Mouse (Mus musculus): ENCODE measurements at regions not wholly inside any gene's neighbourhood (a gene's known extent, or its start where the extent isn't known, plus 50 kb on each side); places are given as distances from the start of the nearest gene placed in this dataset.

GRCm38 (mm10) chr2:9081746-9082145 lies 799.3 kb upstream of the 4930412O13Rik start:
- H3K27me3 ChIP-seq, result no peaks in the 10 kb centered on the region

GRCm38 (mm10) chr2:9095317-9095716 lies 785.7 kb upstream of the 4930412O13Rik start:
- no peaks in the 10 kb centered on the region for H3K4me1 ChIP-seq (replicated peaks)
- no peaks in the 10 kb centered on the region for H3K9me3 ChIP-seq
- WGBS, result 87% methylated on average over 4 of the region's 4 CpGs
- H3K4me3 ChIP-seq (replicated peaks), result no peak overlapping the region
- no peak overlapping the region for H3K9ac ChIP-seq (replicated peaks)
- no peak for ATAC-seq
- H3K4me2 ChIP-seq (replicated peaks), result no peak overlapping the region
- H3K27me3 ChIP-seq, result no peaks in the 10 kb centered on the region
- no peaks in the 10 kb centered on the region for H3K36me3 ChIP-seq
- H3K27ac ChIP-seq, result no peak overlapping the region

More at GRCm38 (mm10) chr2:9081746-9082145, 799.3 kb upstream of the 4930412O13Rik start:
- H3K4me2 ChIP-seq (replicated peaks), result no peak overlapping the region
- H3K36me3 ChIP-seq, result no peaks in the 10 kb centered on the region
- ATAC-seq, result no peak
- no peak overlapping the region for H3K27ac ChIP-seq
- no peak overlapping the region for H3K9ac ChIP-seq (replicated peaks)
- no peaks in the 10 kb centered on the region for H3K9me3 ChIP-seq
- 77% methylated on average over 1 of the region's 1 CpGs for WGBS
- peaks cover 8% of the 10 kb centered on the region; the same call in 1 of the 2 replicates for H3K4me1 ChIP-seq (replicated peaks)
- no peak overlapping the region for H3K4me3 ChIP-seq (replicated peaks)

- H3K36me3 ChIP-seq, result no peaks in the 10 kb centered on the region
- H3K9ac ChIP-seq (replicated peaks), result no peak overlapping the region
- H3K4me3 ChIP-seq (replicated peaks), result no peak overlapping the region
- H3K27ac ChIP-seq, result no peak overlapping the region
- H3K4me2 ChIP-seq (replicated peaks), result no peak overlapping the region
- no peak for ATAC-seq
- no peaks in the 10 kb centered on the region for H3K9me3 ChIP-seq
- no peaks in the 10 kb centered on the region for H3K4me1 ChIP-seq (replicated peaks)
- 83% methylated on average over 3 of the region's 3 CpGs for WGBS
- no peaks in the 10 kb centered on the region for H3K27me3 ChIP-seq
These were observed 764.4 kb upstream of the 4930412O13Rik start for GRCm38 (mm10) chr2:9116697-9117096.

GRCm38 (mm10) chr2:9117523-9117922 lies 763.5 kb upstream of the 4930412O13Rik start:
- WGBS, result 62% methylated on average over 5 of the region's 5 CpGs
- H3K27ac ChIP-seq, result no peak overlapping the region
- ATAC-seq, result 0 out of 2 replicates have a peak, but pooled peaks have one; percentile 40
- H3K4me1 ChIP-seq (replicated peaks), result no peaks in the 10 kb centered on the region
- H3K27me3 ChIP-seq, result no peaks in the 10 kb centered on the region
- H3K4me2 ChIP-seq (replicated peaks), result no peak overlapping the region
- H3K9me3 ChIP-seq, result no peaks in the 10 kb centered on the region
- H3K4me3 ChIP-seq (replicated peaks), result no peak overlapping the region
- no peak overlapping the region for H3K9ac ChIP-seq (replicated peaks)
- H3K36me3 ChIP-seq, result no peaks in the 10 kb centered on the region

DNA sequence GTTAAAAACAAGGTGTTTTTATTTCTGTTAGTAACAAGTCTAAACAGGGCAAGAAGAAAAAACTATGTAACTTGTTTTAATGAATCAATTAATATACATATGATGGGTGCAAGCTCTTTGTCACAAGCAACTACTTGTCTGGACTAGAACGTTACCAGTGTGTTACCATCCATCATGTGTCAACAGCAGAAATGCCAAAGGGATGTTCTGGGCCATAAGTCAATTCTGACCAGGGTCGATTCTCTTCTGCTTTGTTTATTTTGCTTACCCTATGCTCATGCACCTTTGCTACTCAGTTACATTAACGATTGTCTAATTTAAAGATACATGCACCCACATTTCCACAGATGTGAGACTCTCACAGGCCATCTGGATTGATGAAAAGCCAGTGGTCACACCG lies 744.1 kb upstream of the 4930412O13Rik start:
- Histone ChIP-seq H3K4me1 (replicated peaks) (no peaks in the 10 kb centered on the region), H3K27ac (no peak overlapping the region), H3K27me3 (no peaks in the 10 kb centered on the region), H3K4me2 (replicated peaks) (no peak overlapping the region), H3K9me3 (no peaks in the 10 kb centered on the region), H3K9ac (replicated peaks) (no peak overlapping the region), H3K36me3 (no peaks in the 10 kb centered on the region), H3K4me3 (replicated peaks) (no peak overlapping the region)
- no peak for ATAC-seq
- WGBS, result 71% methylated on average over 4 of the region's 4 CpGs

DNA sequence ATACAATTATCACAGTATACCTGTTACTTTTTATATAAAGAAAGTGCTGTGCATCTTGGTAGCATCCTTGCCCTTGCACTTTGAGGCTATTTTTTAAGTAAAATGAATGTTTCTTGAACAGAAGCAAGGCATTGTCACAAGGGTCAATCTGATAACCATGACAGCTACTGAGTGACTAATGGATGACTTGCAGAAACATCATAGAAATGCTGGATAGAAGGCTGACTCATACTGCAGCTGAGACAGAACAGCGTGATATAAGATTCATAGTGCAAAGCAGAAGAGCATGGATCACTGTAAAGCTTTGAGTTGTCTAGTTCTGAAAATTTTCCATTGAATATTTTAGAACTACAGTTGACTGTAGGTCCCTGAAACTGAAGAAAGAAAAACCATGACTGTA lies 739.6 kb upstream of the 4930412O13Rik start:
- Histone ChIP-seq H3K36me3 (no peaks in the 10 kb centered on the region), H3K4me3 (replicated peaks) (no peak overlapping the region), H3K27me3 (no peaks in the 10 kb centered on the region), H3K27ac (no peak overlapping the region), H3K4me1 (replicated peaks) (no peaks in the 10 kb centered on the region), H3K9ac (replicated peaks) (no peak overlapping the region), H3K9me3 (no peaks in the 10 kb centered on the region), H3K4me2 (replicated peaks) (no peak overlapping the region)
- WGBS, result 83% methylated on average over 1 of the region's 1 CpGs
- no peak for ATAC-seq

DNA sequence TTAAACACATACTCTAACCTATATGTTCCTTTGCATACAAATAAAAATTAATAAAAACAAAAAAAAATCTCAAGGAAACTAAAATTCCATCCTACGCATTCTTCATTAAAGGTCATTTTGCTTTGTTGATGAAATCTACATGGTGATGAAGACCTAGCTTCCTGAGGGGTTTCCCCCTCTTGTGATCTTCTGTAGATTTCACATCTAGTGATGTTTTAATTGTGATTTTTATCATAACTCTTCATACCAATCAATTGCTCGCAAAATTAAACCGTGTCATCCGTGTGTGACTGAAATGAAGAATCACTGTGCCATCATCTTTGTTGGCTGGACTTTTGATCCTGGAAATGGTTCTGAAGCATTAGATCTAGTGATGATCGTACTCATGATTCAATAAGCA lies 725.4 kb upstream of the 4930412O13Rik start:
- 95% methylated on average over 5 of the region's 5 CpGs for WGBS
- Histone ChIP-seq H3K9ac (replicated peaks) (no peak overlapping the region), H3K4me2 (replicated peaks) (no peak overlapping the region), H3K4me3 (replicated peaks) (no peak overlapping the region), H3K36me3 (no peaks in the 10 kb centered on the region), H3K27me3 (no peaks in the 10 kb centered on the region), H3K27ac (no peak overlapping the region), H3K4me1 (replicated peaks) (no peaks in the 10 kb centered on the region), H3K9me3 (no peaks in the 10 kb centered on the region)
- no peak for ATAC-seq

DNA sequence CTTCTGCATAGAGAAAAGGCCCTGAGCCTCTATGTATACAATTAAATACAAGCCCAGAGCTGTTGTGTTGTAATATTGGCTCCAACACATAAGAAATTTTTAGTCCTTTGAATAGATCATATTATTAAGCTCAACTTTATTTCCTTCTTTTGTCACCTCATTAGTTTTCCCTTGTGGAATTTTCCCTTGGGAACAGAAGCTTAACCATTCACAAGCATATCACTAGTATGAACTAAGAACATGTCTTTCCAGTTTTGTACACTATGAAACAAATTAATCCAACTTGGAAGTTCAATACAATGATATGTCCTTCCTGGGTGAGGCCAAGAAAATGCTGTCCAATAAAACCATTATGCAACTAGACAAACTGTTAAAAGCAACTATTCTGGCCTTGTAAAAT lies 720.9 kb upstream of the 4930412O13Rik start:
- Histone ChIP-seq H3K4me1 (replicated peaks) (no peaks in the 10 kb centered on the region), H3K4me3 (replicated peaks) (no peak overlapping the region), H3K9ac (replicated peaks) (no peak overlapping the region), H3K36me3 (no peaks in the 10 kb centered on the region), H3K4me2 (replicated peaks) (no peak overlapping the region), H3K9me3 (no peaks in the 10 kb centered on the region), H3K27ac (no peak overlapping the region), H3K27me3 (no peaks in the 10 kb centered on the region)
- no peak for ATAC-seq

DNA sequence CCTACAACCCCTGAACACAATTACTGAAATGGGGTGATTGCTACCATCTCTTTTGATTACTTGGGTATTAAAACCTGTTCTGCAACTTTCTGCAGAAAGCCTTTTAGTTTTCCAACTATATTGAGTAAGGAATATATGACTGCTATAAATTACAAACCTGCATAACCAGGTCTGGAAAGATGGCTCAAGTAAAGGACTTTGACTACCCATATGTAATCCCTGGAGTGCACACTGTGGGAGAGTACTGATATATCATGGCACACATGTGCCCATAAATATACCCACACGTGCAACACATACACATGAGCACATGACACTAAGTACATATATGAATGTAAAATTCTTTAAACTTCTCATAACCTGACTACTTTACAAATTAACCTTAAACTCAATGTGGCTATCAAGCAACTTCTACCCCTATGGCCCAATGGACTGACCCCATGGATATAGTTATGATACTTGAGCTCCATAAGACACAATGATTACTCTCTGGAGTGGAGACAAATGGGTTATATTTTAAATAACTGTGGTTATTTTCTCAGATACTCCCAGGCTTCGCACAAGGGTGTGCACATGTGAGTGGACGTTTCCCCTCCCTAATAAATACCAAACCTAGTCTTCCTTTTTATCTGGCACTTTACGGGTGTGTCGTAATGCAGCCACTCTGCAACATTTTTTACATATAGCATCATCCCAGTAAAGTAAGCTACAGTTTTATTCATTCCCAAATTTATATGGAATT lies 717.1 kb upstream of the 4930412O13Rik start:
- H3K27ac ChIP-seq, result no peak overlapping the region
- 91% methylated on average over 5 of the region's 5 CpGs for WGBS
- ATAC-seq, result no peak
- H3K4me2 ChIP-seq (replicated peaks), result no peak overlapping the region
- H3K4me1 ChIP-seq (replicated peaks), result no peaks in the 10 kb centered on the region
- no peaks in the 10 kb centered on the region for H3K9me3 ChIP-seq
- no peak overlapping the region for H3K4me3 ChIP-seq (replicated peaks)
- no peaks in the 10 kb centered on the region for H3K27me3 ChIP-seq
- no peaks in the 10 kb centered on the region for H3K36me3 ChIP-seq
- H3K9ac ChIP-seq (replicated peaks), result no peak overlapping the region

GRCm38 (mm10) chr2:9182127-9182526 lies 698.9 kb upstream of the 4930412O13Rik start:
- Histone ChIP-seq H3K36me3 (no peaks in the 10 kb centered on the region), H3K9ac (replicated peaks) (no peak overlapping the region), H3K4me2 (replicated peaks) (no peak overlapping the region), H3K9me3 (no peaks in the 10 kb centered on the region), H3K27me3 (no peaks in the 10 kb centered on the region), H3K4me3 (replicated peaks) (no peak overlapping the region), H3K27ac (no peak overlapping the region), H3K4me1 (replicated peaks) (no peaks in the 10 kb centered on the region)
- no peak for ATAC-seq
- 84% methylated on average over 5 of the region's 5 CpGs for WGBS

GRCm38 (mm10) chr2:9184243-9184642 lies 696.8 kb upstream of the 4930412O13Rik start:
- Histone ChIP-seq H3K9ac (replicated peaks) (no peak overlapping the region), H3K27ac (no peak overlapping the region), H3K4me1 (replicated peaks) (no peaks in the 10 kb centered on the region), H3K9me3 (no peaks in the 10 kb centered on the region), H3K4me3 (replicated peaks) (no peak overlapping the region), H3K4me2 (replicated peaks) (no peak overlapping the region), H3K36me3 (no peaks in the 10 kb centered on the region), H3K27me3 (no peaks in the 10 kb centered on the region)
- ATAC-seq, result no peak
- WGBS, result 90% methylated on average over 4 of the region's 4 CpGs

GRCm38 (mm10) chr2:9185780-9186483 lies 695.1 kb upstream of the 4930412O13Rik start:
- no peak overlapping the region for H3K9ac ChIP-seq (replicated peaks)
- H3K9me3 ChIP-seq, result no peaks in the 10 kb centered on the region
- 87% methylated on average over 2 of the region's 2 CpGs for WGBS
- H3K27me3 ChIP-seq, result no peaks in the 10 kb centered on the region
- no peak overlapping the region for H3K4me2 ChIP-seq (replicated peaks)
- H3K4me1 ChIP-seq (replicated peaks), result no peaks in the 10 kb centered on the region
- ATAC-seq, result no peak
- no peaks in the 10 kb centered on the region for H3K36me3 ChIP-seq
- H3K27ac ChIP-seq, result no peak overlapping the region
- H3K4me3 ChIP-seq (replicated peaks), result no peak overlapping the region
